Mouse (Mus musculus) forebrain, postnatal 0 days (tissue): ENCODE results near the gene Klrg1. TPM values are rescaled to one million over a fixed set of nuclear protein-coding genes. Genes with fewer than 3 reads are reported as not detected.

Experiments used
- ATAC-seq: fragments of 200-750 bp; cut with Nextera tagmentation; 2 replicates; pipeline ENCODE4 v1.8.0; 2017; ENCODE audit warnings: mild to moderate bottlenecking, moderate library complexity
- DNase-seq: peaks from one replicate; pipeline ENCODE4 v3.0.0-alpha.2; 2015
- H3K27ac ChIP-seq: fragments of 300-500 bp; sonication (generic); 2 replicates; pipeline ENCODE4 v1.5.1; 2014; ENCODE audit warnings: low read depth, mild to moderate bottlenecking, antibody characterized with exemption, low read length, moderate library complexity, mixed read lengths
- H3K27me3 ChIP-seq: fragments of 300-500 bp; sonication (generic); 2 replicates; pipeline ENCODE4 v1.6.1; 2014; ENCODE audit warnings: mild to moderate bottlenecking, low read length, mixed read lengths; ENCODE audit not compliant: insufficient read depth
- H3K36me3 ChIP-seq: fragments of 300-500 bp; sonication (generic); 2 replicates; pipeline ENCODE4 v1.6.1; 2014; ENCODE audit warnings: mild to moderate bottlenecking, moderate library complexity; ENCODE audit not compliant: insufficient read depth
- H3K4me1 ChIP-seq: fragments of 300-500 bp; sonication (generic); 2 replicates; pipeline ENCODE4 v1.6.1; 2014; ENCODE audit warnings: antibody characterized with exemption; ENCODE audit not compliant: insufficient read depth
- H3K4me2 ChIP-seq: fragments of 300-500 bp; sonication (generic); 2 replicates; pipeline ENCODE4 v1.6.1; 2014; ENCODE audit warnings: low read depth, mild to moderate bottlenecking, moderate library complexity
- H3K4me3 ChIP-seq: fragments of 300-500 bp; sonication (generic); 2 replicates; pipeline ENCODE4 v1.5.1; 2014; ENCODE audit warnings: low read depth, low read length, mixed read lengths
- H3K9ac ChIP-seq: fragments of 300-500 bp; sonication (generic); 2 replicates; pipeline ENCODE4 v1.6.1; 2014; ENCODE audit warnings: mild to moderate bottlenecking
- H3K9me3 ChIP-seq: fragments of 300-500 bp; sonication (generic); 2 replicates; pipeline ENCODE4 v1.6.1; 2016; ENCODE audit warnings: low read length
- CTCF ChIP-seq: sonication (generic); IDR thresholded peaks from 2 replicates; pipeline ENCODE4 v1.5.1; 2016; ENCODE audit warnings: antibody characterized with exemption, control low read depth, low read depth
- WGBS: fragments of 180-500 bp; shearing (Covaris S2); extraction: QIAGEN DNeasy Blood & Tissue Kit; methylation state at CpG from one replicate; pipeline ENCODE4 v1.1.7; 2014; 5-methylcytosine and 5-hydroxymethylcytosine counted together
- polyA plus RNA-seq: library from polyadenylated mRNA; unstranded; fragments of >200 nt; fragmentation: Nextera tagmentation; extraction: Ambion mirVana; gene quantifications from 2 replicates; pipeline ENCODE4 v1.2.1, GENCODE M21; 2015
- total RNA-seq: library from RNA; depleted of rRNA; stranded (reverse); fragments of >200 nt; gene quantifications from 2 replicates; pipeline ENCODE4 v1.2.3, GENCODE M21; 2014

Klrg1 gene
- total and polyA plus RNA-seq, 2 experiments from 2014 or later = 1.1 to 2.7 TPM

GRCm38 (mm10) chr6:122293121-122293520, 10.4 kb upstream of the Klrg1 start:
- Histone ChIP-seq H3K4me3 (no peak overlapping the region), H3K9ac (no peak overlapping the region), H3K36me3 (no peaks in the 10 kb centered on the region), H3K9me3 (no peaks in the 10 kb centered on the region), H3K4me1 (no peaks in the 10 kb centered on the region), H3K27me3 (no peaks in the 10 kb centered on the region), H3K4me2 (no peak overlapping the region), H3K27ac (no peak overlapping the region)
- 94% methylated on average over 8 of the region's 8 CpGs for WGBS
- TF ChIP-seq CTCF = no peak
- no peak for ATAC-seq
- no peak for DNase-seq

- H3K9me3 ChIP-seq = no peaks in the 10 kb centered on the region
- no peak for TF ChIP-seq CTCF
- no peak overlapping the region for H3K27ac ChIP-seq
- no peak overlapping the region for H3K4me2 ChIP-seq
- H3K4me1 ChIP-seq = no peaks in the 10 kb centered on the region
- H3K36me3 ChIP-seq = no peaks in the 10 kb centered on the region
- whole genome bisulfite sequencing = 23% methylated on average over 2 of the region's 2 CpGs
- H3K4me3 ChIP-seq = no peak overlapping the region
- DNase-seq = no peak
- ATAC-seq = no peak
- H3K27me3 ChIP-seq = no peaks in the 10 kb centered on the region
- no peak overlapping the region for H3K9ac ChIP-seq
Measured at GRCm38 (mm10) chr6:122292184-122292583, 9.5 kb upstream of the Klrg1 start.

- no peak for TF ChIP-seq CTCF
- no peaks in the 10 kb centered on the region for H3K9me3 ChIP-seq
- H3K36me3 ChIP-seq = no peaks in the 10 kb centered on the region
- no peak overlapping the region for H3K4me2 ChIP-seq
- no peak overlapping the region for H3K9ac ChIP-seq
- ATAC-seq (no peak), DNase-seq (no peak)
- 77% methylated on average over 3 of the region's 3 CpGs for WGBS
- H3K4me1 ChIP-seq = no peaks in the 10 kb centered on the region
- H3K4me3 ChIP-seq = no peak overlapping the region
- no peaks in the 10 kb centered on the region for H3K27me3 ChIP-seq
- no peak overlapping the region for H3K27ac ChIP-seq
Measured at GRCm38 (mm10) chr6:122291735-122292134, 9.1 kb upstream of the Klrg1 start.

GRCm38 (mm10) chr6:122291264-122291663, 8.6 kb upstream of the Klrg1 start:
- Histone ChIP-seq H3K36me3 (no peaks in the 10 kb centered on the region), H3K4me3 (no peak overlapping the region), H3K27me3 (no peaks in the 10 kb centered on the region), H3K9me3 (no peaks in the 10 kb centered on the region), H3K27ac (no peak overlapping the region), H3K4me2 (no peak overlapping the region), H3K9ac (no peak overlapping the region), H3K4me1 (no peaks in the 10 kb centered on the region)
- no peak for ATAC-seq
- DNase-seq = no peak
- WGBS = 82% methylated on average over 2 of the region's 2 CpGs
- TF ChIP-seq CTCF = no peak

GRCm38 (mm10) chr6:122290253-122290652, 7.6 kb upstream of the Klrg1 start:
- Histone ChIP-seq H3K27me3 (no peaks in the 10 kb centered on the region), H3K9me3 (no peaks in the 10 kb centered on the region), H3K36me3 (no peaks in the 10 kb centered on the region), H3K27ac (no peak overlapping the region), H3K4me1 (no peaks in the 10 kb centered on the region), H3K9ac (no peak overlapping the region), H3K4me2 (no peak overlapping the region), H3K4me3 (no peak overlapping the region)
- 66% methylated on average over 3 of the region's 3 CpGs for WGBS
- DNase-seq (no peak), ATAC-seq (no peak)
- no peak for TF ChIP-seq CTCF

- H3K27me3 ChIP-seq = no peaks in the 10 kb centered on the region
- H3K4me1 ChIP-seq = no peaks in the 10 kb centered on the region
- no peak overlapping the region for H3K27ac ChIP-seq
- H3K9ac ChIP-seq = no peak overlapping the region
- no peak for TF ChIP-seq CTCF
- DNase-seq (no peak), ATAC-seq (no peak)
- H3K36me3 ChIP-seq = no peaks in the 10 kb centered on the region
- no peak overlapping the region for H3K4me2 ChIP-seq
- no peak overlapping the region for H3K4me3 ChIP-seq
- no peaks in the 10 kb centered on the region for H3K9me3 ChIP-seq
- WGBS = 60% methylated on average over 1 of the region's 1 CpGs
Measured at GRCm38 (mm10) chr6:122289313-122289712, 6.6 kb upstream of the Klrg1 start.

- Histone ChIP-seq H3K27ac (no peak overlapping the region), H3K27me3 (no peaks in the 10 kb centered on the region), H3K4me1 (no peaks in the 10 kb centered on the region), H3K36me3 (no peaks in the 10 kb centered on the region), H3K9me3 (no peaks in the 10 kb centered on the region), H3K4me2 (no peak overlapping the region), H3K9ac (no peak overlapping the region), H3K4me3 (no peak overlapping the region)
- 38% methylated on average over 1 of the region's 1 CpGs for WGBS
- no peak for DNase-seq
- peak; percentile 24; the same call in 1 of the 2 replicates for TF ChIP-seq CTCF
- no peak for ATAC-seq
Measured at GRCm38 (mm10) chr6:122288263-122288662, 5.6 kb upstream of the Klrg1 start.

GRCm38 (mm10) chr6:122284823-122285222, 2.1 kb upstream of the Klrg1 start:
- ATAC-seq (no peak), DNase-seq (no peak)
- Histone ChIP-seq H3K9me3 (no peaks in the 10 kb centered on the region), H3K36me3 (no peaks in the 10 kb centered on the region), H3K4me2 (no peak overlapping the region), H3K27me3 (no peaks in the 10 kb centered on the region), H3K4me3 (no peak overlapping the region), H3K4me1 (no peaks in the 10 kb centered on the region), H3K9ac (no peak overlapping the region), H3K27ac (no peak overlapping the region)
- TF ChIP-seq CTCF = no peak
- WGBS = 97% methylated on average over 1 of the region's 1 CpGs
